Mouse (Mus musculus) hematopoietic multipotent progenitor cell, adult 10-12 weeks (in vitro differentiated cells): ENCODE results near the gene Atg5. TPM values are rescaled to one million over a fixed set of nuclear protein-coding genes. Genes with fewer than 3 reads are reported as not detected.

Source experiments
- polyA plus RNA-seq: library from polyadenylated mRNA; stranded (reverse); fragments of >175 nt; gene quantifications from 2 replicates; pipeline ENCODE4 v1.2.3, GENCODE M21; 2012; ENCODE audit warnings: low replicate concordance

Gene Atg5
- 8.9 and 9.6 TPM in 2 replicates for polyA plus RNA-seq

GRCm38 (mm10) chr10:44268145-44268860 is at the start of gene Atg5:
Atg5 (plus strand) TSS chr10:44268358.

Other genes starting within 250 kb of the Atg5 start
- gene Crybg1, start 119.5 kb upstream of the Atg5 start, polyA plus RNA-seq = 9.4 and 14.1 TPM in 2 replicates